Mouse (Mus musculus): ENCODE results near the gene Gm44503. TPM values are rescaled to one million over a fixed set of nuclear protein-coding genes. Genes with fewer than 3 reads are reported as not detected.
A peak's percentile ranks its signal among the peaks of the same experiment; 100 is the strongest.

Gm44503 gene
- polyA plus RNA-seq, 1 experiment from 2014 or later = not detected

DNA sequence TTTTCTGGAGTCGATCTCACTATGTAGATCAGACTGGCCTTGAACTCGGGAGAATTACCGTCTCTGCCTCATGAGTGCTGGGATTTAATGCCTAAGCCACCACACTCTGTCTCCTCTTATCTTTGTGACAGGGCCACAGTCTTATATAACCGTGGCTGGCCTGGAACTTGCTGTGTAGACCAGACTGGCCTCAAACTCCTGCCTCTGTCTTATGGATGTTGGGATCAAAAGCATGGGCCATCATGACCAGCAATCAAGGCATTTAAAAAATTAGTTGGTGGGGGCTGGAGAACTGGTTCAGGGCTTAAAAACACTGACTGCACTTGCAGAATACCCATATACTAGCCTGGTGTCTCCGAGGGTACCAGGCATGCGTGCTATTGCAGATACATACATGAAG lies 81.4 kb downstream of the Gm44503 start, which contains the start of gene Pigb:
TSS of gene Pigb (minus strand) at position 299 of the 400 bp plus-strand sequence.
- Histone ChIP-seq H3K27me3 (replicated peaks) (no peaks in the 10 kb centered on the region), H3K9me3 (no peaks in the 10 kb centered on the region), H3K4me1 (peaks cover 13% of the 10 kb centered on the region), H3K27ac (peak within 1 kb of the TSS; percentile 80), H3K4me3 (replicated peaks) (peak within 1 kb of the TSS; percentile 78), H3K36me3 (no peaks in the 10 kb centered on the region; the same call in 1 of the 2 replicates), H3K4me2 (peak within 1 kb of the TSS; percentile 81), H3K9ac (peak within 1 kb of the TSS; percentile 85)
- 27% methylated on average over 6 of the region's 6 CpGs for WGBS
- no peak for ATAC-seq (ENCODE audit: insufficient read depth, low FRiP score, low read depth)

DNA sequence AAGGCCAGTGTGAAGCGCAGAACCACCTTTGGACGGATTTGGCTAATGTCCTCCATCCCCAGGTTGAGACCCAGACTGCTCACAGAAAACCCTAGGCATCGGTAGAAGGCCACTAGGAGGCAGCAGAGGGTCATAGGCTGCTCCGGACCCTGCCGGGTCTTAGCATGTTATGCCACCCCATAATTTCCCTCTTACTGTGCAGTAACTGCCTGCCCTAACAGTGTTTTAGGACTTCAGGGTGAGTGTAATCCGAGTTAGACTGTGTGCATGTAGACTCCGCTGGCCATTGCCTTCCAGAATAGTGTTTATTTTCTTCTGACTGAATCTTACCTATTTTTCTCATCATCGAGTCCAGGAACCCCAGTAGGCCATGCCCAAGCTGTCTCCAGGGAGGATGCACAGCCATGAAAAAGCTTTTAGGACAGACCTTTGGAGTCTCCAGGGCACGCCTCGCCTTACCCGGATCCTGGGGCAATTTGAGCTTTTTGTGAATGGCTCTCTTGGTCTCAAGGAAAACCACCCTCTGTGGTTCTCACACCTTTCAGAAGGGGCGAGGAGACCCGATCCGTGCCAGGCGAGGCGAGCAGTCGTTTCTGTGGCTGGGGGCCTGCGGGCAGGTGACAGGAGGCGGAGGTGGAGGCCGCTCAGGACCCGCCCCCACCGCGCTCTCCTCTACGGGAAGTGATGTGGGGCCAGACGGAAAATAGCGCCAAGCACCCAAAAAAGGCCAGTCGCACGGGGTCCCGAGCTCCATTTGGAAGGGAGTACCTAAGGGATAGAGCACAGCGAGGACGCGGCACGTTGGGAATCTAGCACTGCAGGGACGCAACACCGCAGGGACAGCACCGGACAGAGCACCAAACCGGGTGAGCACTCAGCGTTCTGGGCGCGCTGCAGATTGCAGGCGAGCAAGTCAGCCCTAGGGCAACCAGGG lies 85.8 kb downstream of the Gm44503 start, which contains the start of gene Rab27a:
TSS of gene Rab27a (plus strand) at position 709 of the 934 bp plus-strand sequence.
- peak; percentile 56 for ATAC-seq (ENCODE audit: insufficient read depth, low FRiP score, low read depth)
- H3K27ac ChIP-seq = peak within 1 kb of the TSS; percentile 59
- no peaks in the 10 kb centered on the region for H3K36me3 ChIP-seq
- H3K9me3 ChIP-seq = no peaks in the 10 kb centered on the region
- under 1% methylated on average over 40 of the region's 41 CpGs for WGBS
- H3K4me2 ChIP-seq = peak within 1 kb of the TSS; percentile 96
- no peaks in the 10 kb centered on the region for H3K27me3 ChIP-seq (replicated peaks)
- H3K4me3 ChIP-seq (replicated peaks) = peak within 1 kb of the TSS; percentile 55
- H3K9ac ChIP-seq = peak within 1 kb of the TSS; percentile 20
- peaks cover 9% of the 10 kb centered on the region; the same call in 1 of the 2 replicates for H3K4me1 ChIP-seq

DNA sequence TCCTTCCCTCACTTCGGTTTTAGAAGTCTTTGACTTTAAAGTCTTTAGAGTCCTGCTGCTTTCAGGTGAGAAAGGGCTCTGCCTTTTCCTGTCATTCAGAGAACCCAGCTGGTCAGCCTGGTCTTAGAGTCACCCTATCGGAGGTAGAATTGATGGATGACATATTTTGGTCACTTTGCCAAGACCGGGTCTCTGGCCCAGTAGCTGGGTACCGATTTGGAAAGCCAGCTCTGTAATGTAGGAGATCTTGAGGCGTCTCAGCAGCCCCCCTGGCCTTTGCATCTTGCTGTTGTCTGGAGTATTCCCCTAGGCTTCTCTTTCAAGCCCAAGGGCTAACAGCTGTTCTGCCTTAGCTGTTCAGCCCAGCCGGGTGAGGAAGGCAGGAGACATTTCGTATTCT lies 86.6 kb downstream of the Gm44503 start:
- Histone ChIP-seq H3K27me3 (replicated peaks) (no peaks in the 10 kb centered on the region), H3K27ac (peak overlapping the region; percentile 21; the same call in 1 of the 2 replicates), H3K9ac (peak overlapping the region; percentile 20), H3K4me2 (peak overlapping the region; percentile 96), H3K4me1 (peaks cover 14% of the 10 kb centered on the region; the same call in 1 of the 2 replicates), H3K9me3 (no peaks in the 10 kb centered on the region), H3K4me3 (replicated peaks) (peak overlapping the region; percentile 55), H3K36me3 (no peaks in the 10 kb centered on the region)
- WGBS = 4% methylated on average over 7 of the region's 7 CpGs
- ATAC-seq (ENCODE audit: insufficient read depth, low FRiP score, low read depth) = no peak

DNA sequence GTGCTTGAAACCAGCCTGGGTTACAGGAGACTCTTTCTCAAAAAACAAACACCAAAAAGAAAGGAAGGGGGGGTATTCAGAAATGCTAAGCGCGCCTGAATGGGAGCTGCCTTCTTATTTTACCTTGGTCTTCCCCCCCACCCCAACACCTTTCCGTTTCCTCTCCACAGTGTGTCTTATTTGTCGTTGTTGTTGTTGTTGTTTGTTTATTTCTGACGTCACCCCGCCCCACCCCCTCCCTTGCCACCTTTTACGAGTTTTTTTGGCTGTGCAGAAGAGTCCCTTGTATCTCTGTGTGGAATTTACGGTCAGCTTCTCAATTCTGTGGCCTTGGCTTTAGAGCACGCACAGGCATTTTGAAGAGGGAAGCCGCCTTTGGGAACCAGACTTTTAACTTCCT lies 87.1 kb downstream of the Gm44503 start:
- no peak overlapping the region for H3K27ac ChIP-seq
- peak overlapping the region; percentile 96 for H3K4me2 ChIP-seq
- no peak for ATAC-seq (ENCODE audit: insufficient read depth, low FRiP score, low read depth)
- H3K9me3 ChIP-seq = no peaks in the 10 kb centered on the region
- H3K4me1 ChIP-seq = peaks cover 11% of the 10 kb centered on the region; the same call in 1 of the 2 replicates
- 66% methylated on average over 10 of the region's 10 CpGs for WGBS
- no peaks in the 10 kb centered on the region for H3K27me3 ChIP-seq (replicated peaks)
- no peaks in the 10 kb centered on the region for H3K36me3 ChIP-seq
- H3K4me3 ChIP-seq (replicated peaks) = peak overlapping the region; percentile 55
- H3K9ac ChIP-seq = 0 out of 2 replicates have a peak overlapping the region, but pooled peaks have one; percentile 20

DNA sequence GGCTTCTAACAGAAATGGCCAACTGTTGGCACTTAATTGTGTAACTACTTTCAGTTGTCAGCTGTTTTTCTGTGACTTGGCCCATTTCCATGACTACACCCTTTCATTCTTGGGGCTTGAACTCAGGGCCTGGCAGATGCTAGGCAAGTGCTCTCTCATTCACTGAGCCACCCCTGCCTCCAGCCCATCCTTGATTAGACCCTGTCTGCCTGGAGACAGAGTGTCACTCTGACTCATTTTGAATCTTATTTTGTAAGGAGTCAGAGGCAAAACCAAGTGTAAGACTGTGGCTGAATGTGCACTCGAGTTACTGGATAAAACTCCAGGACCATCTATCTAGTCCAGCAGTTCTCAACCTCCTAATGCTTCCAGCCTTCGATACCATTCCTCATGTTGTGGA lies 89.3 kb downstream of the Gm44503 start:
- 90% methylated on average over 2 of the region's 2 CpGs for WGBS
- no peaks in the 10 kb centered on the region for H3K36me3 ChIP-seq
- H3K4me3 ChIP-seq (replicated peaks) = no peak overlapping the region
- H3K9me3 ChIP-seq = no peaks in the 10 kb centered on the region
- H3K4me2 ChIP-seq = no peak overlapping the region
- peaks cover 11% of the 10 kb centered on the region; the same call in 1 of the 2 replicates for H3K4me1 ChIP-seq
- ATAC-seq (ENCODE audit: insufficient read depth, low FRiP score, low read depth) = no peak
- H3K9ac ChIP-seq = no peak overlapping the region
- no peak overlapping the region for H3K27ac ChIP-seq
- no peaks in the 10 kb centered on the region for H3K27me3 ChIP-seq (replicated peaks)

DNA sequence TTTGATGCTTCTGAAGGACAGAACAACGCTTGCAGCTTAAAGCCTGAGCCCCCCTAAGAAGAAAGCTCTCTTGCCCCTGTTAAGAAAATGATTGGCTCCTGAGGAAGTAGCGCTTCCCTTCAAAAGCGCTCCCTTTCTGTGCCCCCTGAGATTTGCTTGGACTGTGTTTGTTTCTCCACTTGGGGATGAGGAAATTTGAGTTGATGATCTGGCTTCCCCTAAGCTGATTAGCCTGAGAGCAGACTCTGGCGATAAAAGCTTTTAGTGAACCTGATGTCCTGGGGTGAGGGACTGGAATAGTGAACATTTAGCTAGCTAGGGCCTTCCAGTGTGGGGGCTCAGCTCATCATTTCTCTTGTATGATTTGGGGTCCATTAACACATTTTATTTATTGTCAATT lies 90.3 kb downstream of the Gm44503 start:
- 24% methylated on average over 4 of the region's 4 CpGs for WGBS
- Histone ChIP-seq H3K4me2 (no peak overlapping the region), H3K9me3 (no peaks in the 10 kb centered on the region), H3K4me3 (replicated peaks) (no peak overlapping the region), H3K27me3 (replicated peaks) (no peaks in the 10 kb centered on the region), H3K4me1 (peaks cover 11% of the 10 kb centered on the region; the same call in 1 of the 2 replicates), H3K9ac (no peak overlapping the region), H3K27ac (no peak overlapping the region), H3K36me3 (no peaks in the 10 kb centered on the region)
- ATAC-seq (ENCODE audit: insufficient read depth, low FRiP score, low read depth) = no peak

DNA sequence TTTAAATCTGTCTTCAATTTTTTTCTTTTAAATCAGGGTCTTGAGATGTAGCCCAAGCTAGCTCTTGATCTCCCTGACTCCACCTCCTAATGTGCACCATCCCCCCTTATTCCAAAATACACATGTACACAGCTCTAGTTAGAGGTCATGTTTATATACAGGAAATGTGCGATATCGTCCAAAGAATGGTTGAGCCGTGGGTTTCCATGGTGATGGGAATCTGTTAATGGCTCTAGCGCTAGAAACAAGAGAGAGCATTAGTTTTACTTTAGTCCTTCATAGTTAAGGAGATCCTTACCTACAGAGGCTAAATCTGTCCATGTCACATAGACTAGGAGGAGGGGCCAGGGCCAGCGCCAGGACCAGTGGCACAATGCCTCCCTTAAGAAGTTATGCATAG lies 91.2 kb downstream of the Gm44503 start:
- Histone ChIP-seq H3K36me3 (no peaks in the 10 kb centered on the region), H3K4me3 (replicated peaks) (no peak overlapping the region), H3K4me1 (peaks cover 8% of the 10 kb centered on the region; the same call in 1 of the 2 replicates), H3K27ac (no peak overlapping the region), H3K9me3 (no peaks in the 10 kb centered on the region), H3K27me3 (replicated peaks) (no peaks in the 10 kb centered on the region), H3K9ac (no peak overlapping the region), H3K4me2 (no peak overlapping the region)
- 26% methylated on average over 5 of the region's 5 CpGs for WGBS
- ATAC-seq (ENCODE audit: insufficient read depth, low FRiP score, low read depth) = no peak

DNA sequence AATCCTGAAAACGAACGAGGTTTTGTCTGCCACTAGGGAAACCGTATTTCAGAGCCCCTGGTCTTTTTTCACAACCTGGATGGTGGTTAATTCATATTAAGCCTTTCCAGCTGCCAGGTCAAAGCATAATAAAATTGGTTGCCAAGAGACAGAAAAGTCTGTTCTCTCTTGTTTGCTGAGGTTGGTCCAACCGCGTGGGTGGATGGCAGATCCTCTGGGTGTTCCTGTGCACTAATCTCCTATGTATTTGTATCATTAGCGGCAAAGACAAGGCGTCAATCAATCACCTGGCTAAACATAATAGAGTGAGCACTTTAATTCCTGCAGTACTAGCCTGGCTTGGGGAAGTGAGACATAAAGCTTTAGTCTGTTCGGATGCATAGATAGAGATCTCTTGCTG lies 92.0 kb downstream of the Gm44503 start:
- Histone ChIP-seq H3K27me3 (replicated peaks) (no peaks in the 10 kb centered on the region), H3K4me2 (no peak overlapping the region), H3K4me3 (replicated peaks) (no peak overlapping the region), H3K9ac (no peak overlapping the region), H3K36me3 (no peaks in the 10 kb centered on the region), H3K9me3 (no peaks in the 10 kb centered on the region), H3K4me1 (peaks cover 5% of the 10 kb centered on the region; the same call in 1 of the 2 replicates), H3K27ac (peak overlapping the region; percentile 65; the same call in 1 of the 2 replicates)
- 36% methylated on average over 8 of the region's 8 CpGs for WGBS
- no peak for ATAC-seq (ENCODE audit: insufficient read depth, low FRiP score, low read depth)

DNA sequence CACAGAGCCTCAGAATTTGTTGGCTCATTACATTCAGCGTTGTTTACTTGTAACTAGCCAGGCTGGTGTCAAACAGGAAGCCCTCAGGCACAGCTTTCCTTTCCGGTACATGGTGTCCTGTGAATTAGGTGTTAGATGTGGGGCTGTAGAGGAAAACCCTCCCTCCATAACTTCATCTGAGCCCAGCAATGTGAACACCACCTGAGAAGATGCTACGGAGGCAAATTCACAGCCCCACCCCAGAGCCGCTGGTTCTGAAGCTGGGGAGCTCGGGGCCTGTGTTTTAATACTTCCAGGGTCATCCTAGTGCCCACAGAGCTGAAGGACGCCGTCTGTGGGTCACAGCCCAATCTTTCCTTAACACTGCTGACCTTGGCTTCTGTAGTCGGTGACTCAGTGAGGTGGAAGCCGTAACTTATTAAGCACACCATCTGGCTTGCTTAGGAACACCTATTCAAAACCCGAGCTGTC lies 96.8 kb downstream of the Gm44503 start:
- Histone ChIP-seq H3K4me1 (no peaks in the 10 kb centered on the region), H3K27me3 (replicated peaks) (no peaks in the 10 kb centered on the region), H3K4me3 (replicated peaks) (no peak overlapping the region), H3K27ac (no peak overlapping the region), H3K9me3 (no peaks in the 10 kb centered on the region), H3K4me2 (no peak overlapping the region), H3K9ac (no peak overlapping the region), H3K36me3 (no peaks in the 10 kb centered on the region)
- ATAC-seq (ENCODE audit: insufficient read depth, low FRiP score, low read depth) = no peak
- 53% methylated on average over 10 of the region's 10 CpGs for WGBS

DNA sequence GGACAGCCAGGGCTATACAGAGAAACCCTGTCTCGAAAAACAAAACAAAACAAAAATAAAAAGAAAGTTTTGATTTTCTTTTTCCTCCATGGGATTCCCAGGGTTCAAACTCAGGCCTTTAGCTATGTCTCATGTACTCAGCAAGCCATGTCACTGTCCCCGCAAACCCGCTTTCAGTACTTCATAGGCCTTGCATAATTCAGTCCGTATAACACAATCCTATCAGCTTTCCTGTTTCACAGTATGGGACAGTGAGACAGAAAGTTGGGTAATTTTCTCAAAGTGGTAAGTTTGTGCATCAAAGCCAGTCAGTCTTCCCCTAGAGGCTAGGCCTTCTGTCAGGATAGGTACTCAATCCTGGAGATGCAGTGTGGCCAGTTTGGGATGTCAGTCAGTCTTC lies 100.6 kb downstream of the Gm44503 start:
- H3K9me3 ChIP-seq = no peaks in the 10 kb centered on the region
- H3K4me2 ChIP-seq = no peak overlapping the region
- H3K27ac ChIP-seq = no peak overlapping the region
- H3K4me1 ChIP-seq = 0 out of 2 replicates have a peak, but pooled peaks cover 8% of the 10 kb centered on the region
- no peaks in the 10 kb centered on the region for H3K36me3 ChIP-seq
- no peak for ATAC-seq (ENCODE audit: insufficient read depth, low FRiP score, low read depth)
- no peak overlapping the region for H3K9ac ChIP-seq
- WGBS = 82% methylated on average over 4 of the region's 4 CpGs
- H3K27me3 ChIP-seq (replicated peaks) = no peaks in the 10 kb centered on the region
- no peak overlapping the region for H3K4me3 ChIP-seq (replicated peaks)

DNA sequence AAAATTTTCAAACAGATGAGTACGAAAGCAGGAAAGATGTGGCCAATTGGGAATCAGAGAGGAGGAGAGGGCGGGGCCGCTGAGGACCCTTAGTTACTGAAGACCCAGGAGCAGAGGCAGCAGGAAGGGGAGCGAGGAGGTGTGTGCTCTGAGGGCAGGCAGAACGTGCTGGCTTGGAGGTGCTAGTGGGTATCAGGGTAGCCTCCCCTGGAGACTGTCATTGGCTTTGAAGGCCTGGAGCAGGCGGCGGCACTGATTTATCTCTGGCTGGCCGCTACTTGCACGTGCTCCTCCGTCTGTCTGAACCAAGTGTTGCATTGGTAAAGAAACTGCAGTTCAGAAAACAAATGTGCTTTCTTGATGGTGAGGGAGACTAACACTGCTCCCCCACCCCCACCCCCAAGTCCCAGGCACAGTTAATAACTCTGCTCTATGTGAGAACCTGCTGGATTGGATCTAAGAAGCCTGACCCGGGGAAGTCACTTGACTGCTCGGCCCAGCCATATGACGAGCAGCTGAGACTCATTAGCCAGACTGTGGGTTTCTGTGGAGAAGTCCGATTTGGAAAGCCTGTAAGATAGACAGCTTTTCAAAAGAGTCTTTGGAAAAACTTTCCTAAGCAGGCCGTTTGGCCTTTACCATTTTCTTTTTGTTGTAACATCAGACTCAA lies 105.1 kb downstream of the Gm44503 start:
- WGBS = 31% methylated on average over 15 of the region's 15 CpGs
- Histone ChIP-seq H3K4me2 (peak overlapping the region; percentile 40), H3K27ac (no peak overlapping the region)

More for the DNA sequence above, 105.1 kb downstream of the Gm44503 start:
- no peak overlapping the region for H3K9ac ChIP-seq
- no peak overlapping the region for H3K4me3 ChIP-seq (replicated peaks)
- H3K36me3 ChIP-seq = no peaks in the 10 kb centered on the region
- peaks cover 23% of the 10 kb centered on the region; the same call in 1 of the 2 replicates for H3K4me1 ChIP-seq
- no peaks in the 10 kb centered on the region for H3K9me3 ChIP-seq
- ATAC-seq (ENCODE audit: insufficient read depth, low FRiP score, low read depth) = no peak
- no peaks in the 10 kb centered on the region for H3K27me3 ChIP-seq (replicated peaks)
